Mouse (Mus musculus) megakaryocyte, embryonic 14.5 days (primary cell): ENCODE measurements around the gene Ap1ar. TPM values are rescaled to one million over a fixed set of nuclear protein-coding genes. Genes with fewer than 3 reads are reported as not detected.

Experiments
- H3K27me3 ChIP-seq: replicated peaks from 2 replicates; pipeline ENCODE3; 2012; ENCODE audit warnings: inconsistent platforms
- H3K36me3 ChIP-seq: replicated peaks from 2 replicates; pipeline ENCODE3; 2012; ENCODE audit warnings: low read length, inconsistent platforms, mixed read lengths
- H3K4me1 ChIP-seq: 2 replicates; pipeline ENCODE4 v1.6.1; 2012; ENCODE audit warnings: inconsistent platforms
- H3K4me3 ChIP-seq: replicated peaks from 2 replicates; pipeline ENCODE3; 2012; ENCODE audit warnings: moderate library complexity, mild to moderate bottlenecking, inconsistent platforms
- H3K9me3 ChIP-seq: 2 replicates; pipeline ENCODE4 v1.6.1; 2012; ENCODE audit warnings: inconsistent platforms
- FLI1 ChIP-seq: IDR thresholded peaks from 2 replicates; pipeline ENCODE4 v1.6.1; 2012; ENCODE audit warnings: low read length, inconsistent platforms, mixed read lengths
- GATA1 ChIP-seq: IDR thresholded peaks from 3 replicates; pipeline ENCODE4 v1.6.1; 2012; ENCODE audit warnings: mixed read lengths, low read length, inconsistent platforms, borderline replicate concordance
- polyA plus RNA-seq: library from polyadenylated mRNA; stranded (reverse); fragments of >175 nt; gene quantifications from 2 replicates; pipeline ENCODE4 v1.2.3, GENCODE M21; 2012; ENCODE audit warnings: low replicate concordance; ENCODE audit not compliant: insufficient read depth

Gene Ap1ar
- polyA plus RNA-seq, 1 experiment, result 27.8 TPM

- peaks cover 63% of the 10 kb centered on the region for H3K36me3 ChIP-seq
These were observed 32.9 kb downstream of the Ap1ar start for GRCm38 (mm10) chr3:127804439-127804838.

GRCm38 (mm10) chr3:127802814-127803213 lies 34.5 kb downstream of the Ap1ar start:
- peak overlapping the region; percentile 88 for H3K4me3 ChIP-seq
- H3K27me3 ChIP-seq, result no peaks in the 10 kb centered on the region
- peaks cover 63% of the 10 kb centered on the region for H3K36me3 ChIP-seq
- TF ChIP-seq FLI1, result no peak
- no peak for TF ChIP-seq GATA1
- no peaks in the 10 kb centered on the region for H3K9me3 ChIP-seq
- peaks cover 47% of the 10 kb centered on the region for H3K4me1 ChIP-seq

More at GRCm38 (mm10) chr3:127804439-127804838, 32.9 kb downstream of the Ap1ar start:
- Histone ChIP-seq H3K9me3 (no peaks in the 10 kb centered on the region), H3K4me1 (peaks cover 47% of the 10 kb centered on the region), H3K4me3 (no peak overlapping the region), H3K27me3 (no peaks in the 10 kb centered on the region)
- no peak for TF ChIP-seq GATA1
- TF ChIP-seq FLI1, result no peak

DNA sequence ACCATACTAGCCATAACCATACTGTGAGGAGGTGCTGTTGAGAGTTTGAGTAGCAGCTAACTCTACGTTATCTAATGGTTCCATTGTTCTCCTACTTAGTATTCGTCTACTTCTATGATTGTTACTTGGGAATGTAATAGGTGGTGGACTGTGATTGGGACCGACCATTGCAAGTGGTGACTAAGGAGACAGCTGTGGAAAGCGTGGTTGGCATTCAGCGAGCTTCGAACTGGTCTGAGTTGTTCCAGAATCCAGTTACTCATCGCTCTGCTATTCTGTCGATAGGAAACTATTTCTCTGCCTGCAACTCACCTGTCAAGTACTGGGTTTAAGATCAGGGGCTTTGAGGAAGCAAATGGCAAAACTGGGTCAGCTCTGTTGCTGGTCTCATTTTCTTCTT lies 36.2 kb downstream of the Ap1ar start:
- TF ChIP-seq GATA1 (no peak), FLI1 (no peak)
- H3K4me3 ChIP-seq, result no peak overlapping the region
- no peaks in the 10 kb centered on the region for H3K27me3 ChIP-seq
- H3K4me1 ChIP-seq, result peaks cover 53% of the 10 kb centered on the region
- no peaks in the 10 kb centered on the region for H3K9me3 ChIP-seq
- peaks cover 64% of the 10 kb centered on the region for H3K36me3 ChIP-seq

DNA sequence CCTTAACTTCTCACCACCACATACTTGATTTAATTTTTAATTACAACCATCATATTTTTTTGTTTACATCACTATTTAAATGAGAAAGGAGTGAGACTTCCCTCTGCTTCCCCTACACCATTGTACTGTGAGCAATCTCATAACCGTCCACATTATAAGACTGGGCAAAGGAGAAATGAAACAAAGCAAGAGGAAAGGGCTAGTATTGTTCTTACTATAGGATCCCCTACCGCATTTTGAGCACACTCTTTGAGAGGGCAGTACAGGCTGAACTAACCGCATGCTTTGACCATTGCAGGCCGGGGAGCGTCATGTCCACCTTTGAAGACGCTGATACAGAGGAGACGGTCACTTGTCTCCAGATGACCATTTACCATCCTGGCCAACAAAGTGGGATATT lies 41.1 kb downstream of the Ap1ar start:
- peaks cover 78% of the 10 kb centered on the region for H3K36me3 ChIP-seq
- peaks cover 4% of the 10 kb centered on the region; the same call in 1 of the 2 replicates for H3K9me3 ChIP-seq
- H3K4me3 ChIP-seq, result no peak overlapping the region
- H3K4me1 ChIP-seq, result peaks cover 33% of the 10 kb centered on the region
- no peaks in the 10 kb centered on the region for H3K27me3 ChIP-seq
- no peak for TF ChIP-seq GATA1
- TF ChIP-seq FLI1, result no peak

DNA sequence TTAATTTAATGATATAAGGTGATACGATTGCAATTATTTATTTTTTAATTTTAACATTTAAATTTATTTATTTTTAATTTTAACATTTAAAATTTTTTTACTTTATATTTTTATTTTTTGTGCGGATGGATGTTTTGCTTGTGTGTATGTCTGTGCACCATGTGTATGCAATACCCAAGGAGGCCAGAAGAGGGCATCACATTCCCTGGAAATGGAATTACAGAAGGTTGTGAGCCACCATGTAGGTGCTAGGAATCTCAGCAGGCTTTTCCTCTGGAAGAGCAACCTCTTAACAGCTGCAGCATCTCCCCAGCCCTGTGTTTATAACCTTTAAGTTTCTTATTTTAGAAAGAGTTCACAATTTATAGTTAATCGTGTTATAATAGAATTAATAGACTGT lies 41.6 kb downstream of the Ap1ar start:
- Histone ChIP-seq H3K36me3 (peaks cover 74% of the 10 kb centered on the region), H3K4me3 (no peak overlapping the region), H3K27me3 (no peaks in the 10 kb centered on the region), H3K9me3 (peaks cover 4% of the 10 kb centered on the region; the same call in 1 of the 2 replicates), H3K4me1 (peaks cover 31% of the 10 kb centered on the region)
- TF ChIP-seq GATA1 (no peak), FLI1 (no peak)

DNA sequence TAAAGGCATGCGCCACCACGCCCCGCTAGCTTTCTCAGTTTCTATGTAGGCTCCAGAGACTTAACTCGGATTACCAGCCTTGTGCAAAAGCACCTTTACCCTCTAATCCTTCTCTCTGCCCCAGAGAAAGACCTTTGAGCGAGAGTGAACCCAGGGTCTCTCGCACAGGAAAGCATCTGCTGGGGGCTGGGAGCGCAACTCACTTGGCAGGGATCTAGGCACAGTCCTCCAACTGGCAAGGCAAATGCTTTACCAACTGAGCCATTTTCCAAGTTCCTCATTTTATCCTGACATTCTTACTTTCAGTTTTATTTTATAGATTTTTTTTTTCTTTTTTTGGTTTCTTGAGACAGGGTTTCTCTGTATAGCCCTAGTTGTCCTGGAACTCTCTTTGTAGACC lies 44.3 kb downstream of the Ap1ar start:
- Histone ChIP-seq H3K4me3 (peak overlapping the region; percentile 42), H3K4me1 (peaks cover 45% of the 10 kb centered on the region), H3K9me3 (peaks cover 4% of the 10 kb centered on the region; the same call in 1 of the 2 replicates), H3K27me3 (no peaks in the 10 kb centered on the region), H3K36me3 (peaks cover 52% of the 10 kb centered on the region)
- no peak for TF ChIP-seq FLI1
- no peak for TF ChIP-seq GATA1

GRCm38 (mm10) chr3:127791595-127792561 lies 45.4 kb downstream of the Ap1ar start:
- TF ChIP-seq FLI1, result no peak
- no peak for TF ChIP-seq GATA1
- H3K4me3 ChIP-seq, result peak overlapping the region; percentile 95
- peaks cover 4% of the 10 kb centered on the region; the same call in 1 of the 2 replicates for H3K9me3 ChIP-seq
- H3K27me3 ChIP-seq, result no peaks in the 10 kb centered on the region
- peaks cover 46% of the 10 kb centered on the region for H3K4me1 ChIP-seq
- H3K36me3 ChIP-seq, result peaks cover 41% of the 10 kb centered on the region

DNA sequence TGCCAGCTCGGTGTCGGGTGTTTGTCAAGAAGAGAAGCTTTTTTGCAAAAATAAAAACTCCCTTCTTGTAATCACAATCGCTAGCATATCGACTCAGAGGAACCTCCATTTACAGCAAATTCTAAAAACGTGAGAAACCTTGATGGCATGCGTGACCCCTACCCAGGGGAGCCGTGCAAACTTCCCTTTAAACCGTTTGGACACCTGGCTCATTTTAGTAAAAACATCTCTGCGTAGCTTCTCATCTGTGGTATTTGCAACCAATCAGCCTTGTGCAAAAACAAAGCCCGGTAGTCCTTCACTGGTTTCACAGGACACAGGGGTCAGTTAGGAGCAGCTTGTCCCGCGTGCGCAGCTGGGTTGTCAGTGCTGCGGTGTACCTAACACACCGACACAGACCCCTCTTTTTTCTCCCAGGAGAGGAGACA lies 46.3 kb downstream of the Ap1ar start:
- H3K4me1 ChIP-seq, result peaks cover 53% of the 10 kb centered on the region
- peaks cover 4% of the 10 kb centered on the region; the same call in 1 of the 2 replicates for H3K9me3 ChIP-seq

DNA sequence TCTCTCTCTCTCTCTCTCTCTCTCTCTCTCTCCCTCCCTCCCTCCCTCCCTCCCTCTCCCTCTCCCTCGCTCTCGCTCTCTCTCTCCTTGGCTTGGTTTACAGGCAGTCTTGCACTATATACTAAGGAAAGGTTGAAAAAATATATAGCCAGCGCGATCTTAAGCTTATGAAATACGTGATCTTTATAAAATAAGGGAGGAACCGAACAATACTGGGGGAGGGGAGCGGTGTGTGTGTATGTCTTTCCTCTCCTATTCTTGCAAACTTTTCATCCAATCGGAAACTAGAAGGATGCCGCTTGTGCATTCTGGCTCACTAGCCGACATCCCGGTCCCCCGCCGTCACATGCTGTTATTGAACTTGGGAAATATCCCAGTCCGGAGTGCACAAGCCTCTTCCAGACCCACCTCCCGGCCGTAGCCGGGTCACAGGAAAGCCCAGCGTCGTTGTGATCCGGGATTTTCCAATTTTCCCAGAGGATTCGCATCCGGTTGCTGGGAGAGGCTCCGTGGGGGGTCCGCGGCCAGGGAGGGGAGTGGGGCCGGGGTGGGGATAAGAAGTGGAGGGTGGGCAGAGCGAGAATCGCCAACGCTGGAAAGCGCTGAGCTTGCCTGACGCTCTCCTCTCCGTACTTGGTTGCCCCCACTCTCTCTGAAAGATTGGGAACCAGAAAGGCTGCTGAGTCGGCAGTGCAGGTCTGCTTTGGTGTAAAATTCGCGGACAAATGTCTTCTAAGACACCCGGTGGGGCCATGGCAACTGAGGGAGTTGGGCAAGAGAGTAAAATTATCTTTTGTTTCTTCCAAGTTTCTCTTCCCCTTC lies 46.9 kb downstream of the Ap1ar start:
- Histone ChIP-seq H3K4me3 (peak overlapping the region; percentile 95), H3K27me3 (no peaks in the 10 kb centered on the region), H3K9me3 (peaks cover 7% of the 10 kb centered on the region), H3K4me1 (peaks cover 60% of the 10 kb centered on the region), H3K36me3 (peaks cover 36% of the 10 kb centered on the region)
- no peak for TF ChIP-seq FLI1
- TF ChIP-seq GATA1, result no peak

More for the DNA sequence above, 46.3 kb downstream of the Ap1ar start:
- peak overlapping the region; percentile 95 for H3K4me3 ChIP-seq
- H3K27me3 ChIP-seq, result no peaks in the 10 kb centered on the region
- TF ChIP-seq GATA1, result no peak
- TF ChIP-seq FLI1, result no peak
- H3K36me3 ChIP-seq, result peaks cover 35% of the 10 kb centered on the region
